Mouse (Mus musculus): ENCODE measurements at regions not wholly inside any gene's neighbourhood (a gene's known extent, or its start where the extent isn't known, plus 50 kb on each side); places are given as distances from the start of the nearest gene placed in this dataset.

DNA sequence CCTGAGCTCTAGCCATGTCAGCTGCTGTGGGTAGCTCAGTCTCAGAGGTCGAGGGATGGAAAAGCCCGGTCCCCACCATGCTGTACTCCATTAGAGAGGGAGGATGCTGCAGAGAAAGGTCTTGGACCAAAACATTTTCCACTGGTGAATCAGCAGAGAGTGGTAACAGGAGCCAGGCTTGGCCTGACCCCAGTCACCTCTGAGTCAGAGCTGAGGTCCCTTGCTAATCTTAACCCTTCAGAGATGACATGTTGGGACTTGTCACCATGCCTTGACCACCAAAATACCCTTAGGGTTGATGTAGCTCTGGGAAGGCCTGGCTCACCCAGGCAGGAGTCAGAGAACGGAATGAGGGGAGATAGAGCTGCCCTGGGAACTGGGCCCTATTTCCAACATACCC lies 210.0 kb downstream of the Cyp26b1 start:
- DNase-seq (ENCODE audit: low read depth): no peak
- no peak for TF ChIP-seq POLR2A (IDR thresholded peaks at IDR 0.05; ENCODE audit: borderline replicate concordance, extremely low read depth, insufficient read depth, insufficient read length, poor library complexity, severe bottlenecking)
- TF ChIP-seq CTCF (IDR thresholded peaks at IDR 0.05; ENCODE audit: borderline replicate concordance, extremely low read depth, insufficient read depth, insufficient read length): no peak

DNA sequence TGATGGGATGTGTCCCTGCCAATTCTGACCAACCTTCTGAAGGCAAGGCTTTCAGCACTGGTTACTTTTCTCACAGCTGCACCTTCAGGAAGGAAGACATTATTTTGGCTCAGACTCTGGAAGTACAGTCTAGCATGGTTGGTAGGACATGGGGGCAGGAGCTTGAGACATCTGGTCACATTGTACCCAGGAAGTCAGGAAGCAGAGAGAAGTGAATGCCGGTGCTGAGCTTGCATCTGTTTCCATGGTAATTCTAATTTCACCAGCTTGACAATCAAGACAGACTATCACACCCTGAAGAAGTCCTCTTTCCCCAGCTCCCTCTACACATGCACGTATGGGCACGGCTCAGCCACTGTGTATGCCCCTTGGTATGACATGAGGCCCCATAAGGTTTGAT lies 210.6 kb downstream of the Cyp26b1 start:
- TF ChIP-seq CTCF (IDR thresholded peaks at IDR 0.05; ENCODE audit: borderline replicate concordance, extremely low read depth, insufficient read depth, insufficient read length) (no peak), POLR2A (IDR thresholded peaks at IDR 0.05; ENCODE audit: borderline replicate concordance, extremely low read depth, insufficient read depth, insufficient read length, poor library complexity, severe bottlenecking) (no peak)
- DNase-seq (ENCODE audit: low read depth): no peak

DNA sequence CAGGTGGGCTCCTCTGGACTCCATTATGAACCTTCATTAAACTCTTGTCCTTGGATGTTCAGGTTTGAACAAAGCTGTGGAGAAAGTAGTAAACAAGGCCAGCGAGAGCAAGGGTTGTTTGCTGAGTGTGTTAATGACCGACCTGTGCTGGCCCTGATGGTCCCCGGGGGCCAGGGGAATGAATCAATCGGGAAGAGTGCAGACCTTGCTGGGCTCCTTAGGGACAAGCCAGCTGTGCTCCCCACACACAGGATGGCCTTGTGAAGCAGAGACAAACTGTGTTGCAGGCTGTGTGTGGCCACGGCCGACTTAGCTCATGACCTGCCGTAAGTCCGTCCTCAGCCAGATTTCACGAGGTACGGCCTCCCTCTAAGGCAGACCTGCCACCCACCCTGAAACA lies 212.1 kb downstream of the Cyp26b1 start:
- TF ChIP-seq CTCF (IDR thresholded peaks at IDR 0.05; ENCODE audit: borderline replicate concordance, extremely low read depth, insufficient read depth, insufficient read length): no peak
- no peak for TF ChIP-seq POLR2A (IDR thresholded peaks at IDR 0.05; ENCODE audit: borderline replicate concordance, extremely low read depth, insufficient read depth, insufficient read length, poor library complexity, severe bottlenecking)
- DNase-seq (ENCODE audit: low read depth): no peak

- TF ChIP-seq CTCF (IDR thresholded peaks at IDR 0.05; ENCODE audit: borderline replicate concordance, extremely low read depth, insufficient read depth, insufficient read length) (no peak), POLR2A (IDR thresholded peaks at IDR 0.05; ENCODE audit: borderline replicate concordance, extremely low read depth, insufficient read depth, insufficient read length, poor library complexity, severe bottlenecking) (no peak)
- DNase-seq (ENCODE audit: low read depth): no peak
These were observed 217.0 kb downstream of the Cyp26b1 start for GRCm38 (mm10) chr6:84376666-84377065.

- TF ChIP-seq POLR2A (IDR thresholded peaks at IDR 0.05; ENCODE audit: borderline replicate concordance, extremely low read depth, insufficient read depth, insufficient read length, poor library complexity, severe bottlenecking) (no peak), CTCF (IDR thresholded peaks at IDR 0.05; ENCODE audit: borderline replicate concordance, extremely low read depth, insufficient read depth, insufficient read length) (peak; percentile 91)
- DNase-seq (ENCODE audit: low read depth): peak; percentile 72
These were observed 218.2 kb downstream of the Cyp26b1 start for GRCm38 (mm10) chr6:84375498-84375897.

GRCm38 (mm10) chr6:84366365-84366764 lies 227.3 kb downstream of the Cyp26b1 start:
- TF ChIP-seq POLR2A (IDR thresholded peaks at IDR 0.05; ENCODE audit: borderline replicate concordance, extremely low read depth, insufficient read depth, insufficient read length, poor library complexity, severe bottlenecking) (no peak), CTCF (IDR thresholded peaks at IDR 0.05; ENCODE audit: borderline replicate concordance, extremely low read depth, insufficient read depth, insufficient read length) (no peak)
- no peak for DNase-seq (ENCODE audit: low read depth)

DNA sequence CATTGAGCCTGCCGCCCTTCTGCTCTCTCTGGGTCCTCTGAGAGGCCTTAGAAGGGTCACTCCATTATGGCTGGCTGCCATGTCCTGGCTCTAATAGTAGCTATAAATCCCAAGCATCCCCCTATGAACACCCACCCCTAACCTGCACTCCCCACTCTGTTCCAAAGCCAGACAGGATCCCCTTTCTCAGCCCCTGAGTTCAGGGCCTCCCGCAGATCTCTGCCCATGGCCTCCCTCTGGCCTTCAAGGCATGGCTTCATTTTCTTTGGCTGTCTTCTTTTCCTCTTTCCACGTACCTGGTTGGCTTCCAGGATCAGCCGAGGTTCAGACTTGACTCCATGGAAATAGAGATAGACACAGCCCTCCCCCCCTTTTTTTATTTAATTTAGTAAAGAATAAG lies 227.8 kb downstream of the Cyp26b1 start:
- DNase-seq (ENCODE audit: low read depth): no peak
- TF ChIP-seq POLR2A (IDR thresholded peaks at IDR 0.05; ENCODE audit: borderline replicate concordance, extremely low read depth, insufficient read depth, insufficient read length, poor library complexity, severe bottlenecking) (no peak), CTCF (IDR thresholded peaks at IDR 0.05; ENCODE audit: borderline replicate concordance, extremely low read depth, insufficient read depth, insufficient read length) (no peak)

DNA sequence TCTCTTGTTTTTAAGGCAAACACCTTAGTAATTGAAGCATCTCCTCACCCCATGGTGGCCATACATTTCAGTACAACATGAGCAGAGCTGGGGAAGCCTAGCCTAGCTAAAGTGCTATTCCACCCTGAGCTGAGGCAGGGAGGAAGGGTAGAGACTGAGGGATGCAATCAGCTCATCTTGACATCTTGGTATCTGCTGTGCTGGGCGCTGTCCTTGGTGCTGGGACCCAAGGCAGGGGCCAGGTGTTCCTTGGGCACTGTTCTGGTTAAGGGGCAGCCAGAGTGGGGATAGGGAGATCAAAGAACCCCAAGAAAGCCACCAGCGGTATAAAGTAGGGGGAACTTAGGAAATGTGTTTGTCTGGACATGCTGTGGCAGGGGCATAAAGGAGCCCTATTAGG lies 228.7 kb downstream of the Cyp26b1 start:
- no peak for DNase-seq (ENCODE audit: low read depth)
- TF ChIP-seq POLR2A (IDR thresholded peaks at IDR 0.05; ENCODE audit: borderline replicate concordance, extremely low read depth, insufficient read depth, insufficient read length, poor library complexity, severe bottlenecking) (no peak), CTCF (IDR thresholded peaks at IDR 0.05; ENCODE audit: borderline replicate concordance, extremely low read depth, insufficient read depth, insufficient read length) (no peak)

- DNase-seq (ENCODE audit: low read depth): no peak
- no peak for TF ChIP-seq CTCF (IDR thresholded peaks at IDR 0.05; ENCODE audit: borderline replicate concordance, extremely low read depth, insufficient read depth, insufficient read length)
- no peak for TF ChIP-seq POLR2A (IDR thresholded peaks at IDR 0.05; ENCODE audit: borderline replicate concordance, extremely low read depth, insufficient read depth, insufficient read length, poor library complexity, severe bottlenecking)
These were observed 231.4 kb downstream of the Cyp26b1 start for GRCm38 (mm10) chr6:84362331-84362730.

- no peak for DNase-seq (ENCODE audit: low read depth)
- TF ChIP-seq POLR2A (IDR thresholded peaks at IDR 0.05; ENCODE audit: borderline replicate concordance, extremely low read depth, insufficient read depth, insufficient read length, poor library complexity, severe bottlenecking) (no peak), CTCF (IDR thresholded peaks at IDR 0.05; ENCODE audit: borderline replicate concordance, extremely low read depth, insufficient read depth, insufficient read length) (no peak)
These were observed 235.8 kb downstream of the Cyp26b1 start for GRCm38 (mm10) chr6:84357911-84358310.

DNA sequence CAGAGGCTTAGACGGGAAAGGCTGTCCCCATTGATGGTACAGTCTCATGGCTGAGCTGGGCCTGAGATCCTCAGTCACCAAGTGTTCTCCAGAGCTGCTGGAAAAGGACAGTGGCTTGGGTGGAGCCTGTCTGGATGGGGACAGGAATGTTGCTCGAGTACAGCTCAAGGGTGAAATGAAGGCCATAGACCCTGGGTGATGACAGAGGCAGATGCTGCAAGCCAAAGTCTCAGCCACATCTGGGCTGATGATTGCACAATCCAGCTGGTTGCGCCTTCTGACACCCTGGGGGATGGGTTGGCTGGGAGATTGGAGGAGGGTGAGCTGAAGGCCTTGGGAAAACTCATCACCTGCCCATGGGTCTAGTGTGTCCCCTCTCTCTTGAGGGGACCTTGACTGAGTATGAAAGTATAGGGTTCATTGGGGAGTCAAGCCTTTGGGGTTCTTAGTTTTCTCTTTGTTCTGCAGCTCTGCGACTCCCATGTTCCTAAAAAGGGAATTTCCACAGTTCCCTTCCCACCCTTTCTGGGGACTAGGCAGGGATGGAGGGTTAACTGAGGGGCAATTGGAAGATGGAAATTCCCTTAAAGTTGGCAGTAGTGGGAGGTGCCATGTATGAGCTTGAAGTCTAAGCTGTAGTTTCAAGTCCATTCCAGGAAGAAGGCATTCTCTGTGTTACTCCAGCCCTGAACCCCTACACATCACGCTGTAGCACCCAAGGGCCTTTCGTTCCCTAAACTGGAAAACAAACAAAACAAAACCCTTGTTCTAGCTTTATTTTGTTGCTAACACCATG lies 240.1 kb downstream of the Cyp26b1 start:
- no peak for DNase-seq (ENCODE audit: low read depth)
- no peak for TF ChIP-seq CTCF (IDR thresholded peaks at IDR 0.05; ENCODE audit: borderline replicate concordance, extremely low read depth, insufficient read depth, insufficient read length)
- no peak for TF ChIP-seq POLR2A (IDR thresholded peaks at IDR 0.05; ENCODE audit: borderline replicate concordance, extremely low read depth, insufficient read depth, insufficient read length, poor library complexity, severe bottlenecking)

DNA sequence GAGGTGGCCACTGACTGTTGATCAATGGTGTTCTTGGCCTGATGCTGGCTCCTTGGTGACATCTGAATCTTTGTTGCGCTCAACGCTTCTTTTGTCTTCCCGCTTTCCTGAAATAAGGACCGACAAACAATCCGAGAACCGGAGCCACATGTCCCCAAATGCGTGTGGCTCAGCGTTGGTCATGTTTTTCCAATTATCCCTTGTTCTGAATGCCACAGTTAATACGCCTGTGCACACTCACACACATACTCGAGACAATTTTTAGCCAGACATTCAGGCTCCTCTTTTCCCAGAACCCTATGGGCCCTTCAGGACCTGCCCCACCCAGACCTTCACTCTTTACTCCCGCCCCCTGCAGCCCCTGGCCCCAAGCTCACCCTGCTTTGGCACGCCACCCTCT lies 248.8 kb downstream of the Cyp26b1 start:
- DNase-seq (ENCODE audit: low read depth): no peak
- TF ChIP-seq POLR2A (IDR thresholded peaks at IDR 0.05; ENCODE audit: borderline replicate concordance, extremely low read depth, insufficient read depth, insufficient read length, poor library complexity, severe bottlenecking): no peak
- no peak for TF ChIP-seq CTCF (IDR thresholded peaks at IDR 0.05; ENCODE audit: borderline replicate concordance, extremely low read depth, insufficient read depth, insufficient read length)
